Mouse (Mus musculus) bone marrow macrophage, adult 2 months (primary cell): Measurements from ENCODE around the gene Eif4g3.

ENCODE experiments used
- CTCF ChIP-seq: IDR thresholded peaks from 2 replicates; pipeline ENCODE4 v1.5.1; 2012; ENCODE audit warnings: low read depth, mild to moderate bottlenecking, low read length, moderate library complexity
- POLR2A ChIP-seq: IDR thresholded peaks from 2 replicates; pipeline ENCODE4 v1.6.1; 2012; ENCODE audit warnings: mild to moderate bottlenecking, low read depth, low read length, borderline replicate concordance

DNA sequence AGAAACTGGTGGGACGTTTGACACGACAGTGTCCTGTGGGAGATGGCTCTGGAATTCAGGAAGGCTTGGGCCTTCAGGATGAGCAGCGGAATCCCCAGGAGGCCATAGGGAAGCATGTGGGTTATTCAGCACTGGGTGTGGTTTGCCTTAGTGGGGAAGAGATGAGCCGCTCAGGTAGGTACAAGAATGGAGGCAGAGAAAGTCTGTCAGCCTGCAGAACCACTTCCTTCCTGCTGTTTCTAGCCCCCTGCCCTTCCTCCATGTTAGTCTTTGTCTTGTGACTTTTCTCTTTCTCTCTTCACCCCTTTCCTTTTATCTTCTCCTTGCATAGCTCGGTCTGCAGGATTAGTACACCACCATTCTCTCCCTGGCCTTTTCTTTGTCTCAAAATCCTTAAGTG is 229.6 kb downstream of the Eif4g3 start:
- TF ChIP-seq POLR2A (no peak), CTCF (no peak)
